Mouse (Mus musculus) olfactory bulb, adult 2 months (tissue): Measurements from ENCODE around the gene Nicn1.

Experiments
- CTCF ChIP-seq: fragments of 200-500 bp; IDR thresholded peaks from 2 replicates; pipeline ENCODE4 v1.5.1; 2012; ENCODE audit warnings: low read depth, mild to moderate bottlenecking, low read length, moderate library complexity; ENCODE audit not compliant: insufficient read depth
- POLR2A ChIP-seq: fragments of 200-500 bp; IDR thresholded peaks from 2 replicates; pipeline ENCODE4 v1.6.1; 2012; ENCODE audit warnings: mild to moderate bottlenecking, low read depth, low read length, moderate library complexity; ENCODE audit not compliant: insufficient read depth

- no peak for TF ChIP-seq CTCF
- no peak for TF ChIP-seq POLR2A
Measured at GRCm38 (mm10) chr9:108340258-108341138, 50.3 kb downstream of the Nicn1 start.
